1 mouse cellular context compared by ENCODE assay signal in the genomic region with DNA sequence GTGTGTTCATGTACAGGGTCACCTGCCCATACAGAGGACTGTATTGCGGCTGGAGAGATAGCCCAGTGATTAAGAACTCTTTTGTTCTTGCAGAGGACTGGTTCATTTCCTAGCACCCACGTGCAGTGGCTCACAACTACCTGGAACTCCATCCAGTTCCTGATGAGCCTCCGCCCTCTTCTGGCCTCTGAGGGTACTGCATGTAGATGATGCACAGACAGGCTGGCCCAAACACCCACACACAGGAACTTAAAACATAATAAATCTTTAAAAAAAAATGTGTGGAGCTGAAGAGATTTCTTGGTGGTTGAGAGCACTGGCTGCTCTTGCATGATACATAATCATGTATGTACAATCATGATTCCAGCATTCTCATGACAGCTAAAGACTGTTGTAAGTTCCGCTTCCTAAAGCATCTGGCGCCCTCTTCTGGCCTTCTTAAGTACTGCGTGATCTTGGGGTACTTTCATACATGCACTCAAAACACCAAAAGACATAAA.
TF ChIP-seq lines count a peak whose summit lies in the region.

No protein-coding gene starts in this region.

TF ChIP-seq in MEL, 35 proteins besides CTCF, POLR2A, EP300 and RAD21 (continued from another document):
- TF ChIP-seq GABPA (IDR thresholded peaks at IDR 0.05; ENCODE audit: low read depth, low read length): no peak
- no peak for TF ChIP-seq TAL1 (IDR thresholded peaks at IDR 0.05; ENCODE audit: low read length)
- TF ChIP-seq HCFC1 (IDR thresholded peaks at IDR 0.05; ENCODE audit: low read depth, low read length): no peak
- no peak for TF ChIP-seq GATA1 (IDR thresholded peaks at IDR 0.05; ENCODE audit: low read depth, low read length)
- no peak for TF ChIP-seq JUND (IDR thresholded peaks at IDR 0.05; ENCODE audit: low read depth, low read length)
- TF ChIP-seq ELF1 (IDR thresholded peaks at IDR 0.05; ENCODE audit: low read depth, low read length): peak; percentile 12; the same call in 1 of the 2 replicates
- TF ChIP-seq MXI1 (IDR thresholded peaks at IDR 0.05; ENCODE audit: low read depth, low read length): peak; percentile 98
- no peak for TF ChIP-seq TCF12 (IDR thresholded peaks at IDR 0.05; ENCODE audit: low read depth, low read length)
- no peak for TF ChIP-seq MYB (IDR thresholded peaks at IDR 0.05; ENCODE audit: low read depth, low read length)
- TF ChIP-seq NELFE (IDR thresholded peaks at IDR 0.05; ENCODE audit: low read depth, low read length): no peak
- TF ChIP-seq SMC3 (IDR thresholded peaks at IDR 0.05; ENCODE audit: low read depth, low read length): peak; percentile 55
TF ChIP-seq in MEL: peak in this region for 12.
